Mouse (Mus musculus): ENCODE measurements around the gene Osbpl11. TPM values are rescaled to one million over a fixed set of nuclear protein-coding genes. Genes with fewer than 3 reads are reported as not detected.

Gene Osbpl11
- total and polyA plus RNA-seq, 2 experiments: 6.3 to 9.8 TPM

DNA sequence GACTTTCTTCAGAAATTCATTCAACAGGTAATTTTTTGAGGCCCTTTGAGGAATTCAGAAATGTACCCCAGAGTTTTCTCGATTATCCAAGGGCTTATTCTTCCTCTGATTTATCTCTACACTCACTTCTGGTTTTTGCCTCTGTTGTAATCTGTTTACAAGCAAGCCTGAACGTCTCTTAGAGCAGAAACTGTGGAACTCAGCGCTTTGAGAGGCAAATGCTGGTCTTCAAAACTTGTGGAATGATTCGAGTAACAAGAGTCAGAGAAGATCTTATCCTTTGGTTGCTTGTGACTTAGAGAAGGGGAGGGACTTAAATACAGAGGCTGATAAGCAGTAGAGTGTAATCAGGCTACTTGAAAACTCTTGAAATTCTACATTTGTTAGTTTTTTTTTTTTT, 1.3 kb downstream of the Osbpl11 start:
- Histone ChIP-seq H3K9ac (ENCODE audit: low read depth, low read length) (peak overlapping the region; percentile 99; the same call in 1 of the 2 replicates), H3K27ac (replicated peaks; ENCODE audit: insufficient read depth, low read depth, low read length) (no peak overlapping the region; the same call in 1 of the 2 replicates), H3K27me3 (ENCODE audit: control insufficient read depth, insufficient read depth, low read length) (no peaks in the 10 kb centered on the region), H3K36me3 (ENCODE audit: control insufficient read depth, insufficient read depth, low read length) (peaks cover 2% of the 10 kb centered on the region; the same call in 1 of the 2 replicates), H3K4me1 (ENCODE audit: control insufficient read depth, insufficient read depth, low read length) (peaks cover 10% of the 10 kb centered on the region), H3K4me3 (ENCODE audit: insufficient read depth, low read depth, low read length) (peak overlapping the region; percentile 98), H3K79me2 (ENCODE audit: control insufficient read depth, insufficient read depth, low read length) (peaks cover 22% of the 10 kb centered on the region; the same call in 1 of the 2 replicates)
- 3% methylated on average over 4 of the region's 4 CpGs for WGBS
- TF ChIP-seq CTCF (IDR thresholded peaks at IDR 0.05; ENCODE audit: low read depth, low read length) (no peak), POLR2A (IDR thresholded peaks at IDR 0.05; ENCODE audit: extremely low read depth, insufficient read depth, low read length) (no peak)
- DNase-seq (ENCODE audit: extremely low read depth, low read depth, low spot score): peak; percentile 36

DNA sequence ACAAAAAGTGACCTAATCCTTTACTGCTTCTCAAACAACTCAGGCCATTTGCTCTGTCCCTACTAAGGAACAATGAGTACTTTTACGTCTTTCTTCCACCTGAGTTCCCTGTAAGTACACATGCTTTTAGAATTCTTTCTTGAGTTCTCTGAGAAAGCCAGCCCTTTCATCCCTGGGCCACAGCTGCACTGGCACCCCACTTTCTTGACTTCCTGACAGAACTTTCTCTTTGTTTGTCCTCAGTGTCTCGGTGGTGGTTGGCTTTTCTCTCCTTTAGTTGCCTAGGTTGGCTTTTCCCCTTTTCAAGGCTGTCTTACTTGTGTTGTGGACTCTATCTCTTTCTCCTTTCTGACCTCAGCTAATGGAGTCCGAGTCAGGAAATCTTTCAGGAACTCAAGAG, 3.2 kb downstream of the Osbpl11 start:
- peaks cover 22% of the 10 kb centered on the region for H3K4me1 ChIP-seq (ENCODE audit: control insufficient read depth, insufficient read depth, low read length)
- H3K27me3 ChIP-seq (ENCODE audit: control insufficient read depth, insufficient read depth, low read length): no peaks in the 10 kb centered on the region
- no peaks in the 10 kb centered on the region for H3K36me3 ChIP-seq (ENCODE audit: control insufficient read depth, insufficient read depth, low read length)
- no peak overlapping the region for H3K27ac ChIP-seq (replicated peaks; ENCODE audit: insufficient read depth, low read depth, low read length)
- 51% methylated on average over 3 of the region's 3 CpGs for WGBS
- peaks cover 22% of the 10 kb centered on the region; the same call in 1 of the 2 replicates for H3K79me2 ChIP-seq (ENCODE audit: control insufficient read depth, insufficient read depth, low read length)
- DNase-seq (ENCODE audit: extremely low read depth, low read depth, low spot score): no peak
- no peak overlapping the region for H3K4me3 ChIP-seq (ENCODE audit: insufficient read depth, low read depth, low read length)
- H3K9ac ChIP-seq (ENCODE audit: low read depth, low read length): no peak overlapping the region
- no peak for TF ChIP-seq CTCF (IDR thresholded peaks at IDR 0.05; ENCODE audit: low read depth, low read length)
- TF ChIP-seq POLR2A (IDR thresholded peaks at IDR 0.05; ENCODE audit: extremely low read depth, insufficient read depth, low read length): no peak

DNA sequence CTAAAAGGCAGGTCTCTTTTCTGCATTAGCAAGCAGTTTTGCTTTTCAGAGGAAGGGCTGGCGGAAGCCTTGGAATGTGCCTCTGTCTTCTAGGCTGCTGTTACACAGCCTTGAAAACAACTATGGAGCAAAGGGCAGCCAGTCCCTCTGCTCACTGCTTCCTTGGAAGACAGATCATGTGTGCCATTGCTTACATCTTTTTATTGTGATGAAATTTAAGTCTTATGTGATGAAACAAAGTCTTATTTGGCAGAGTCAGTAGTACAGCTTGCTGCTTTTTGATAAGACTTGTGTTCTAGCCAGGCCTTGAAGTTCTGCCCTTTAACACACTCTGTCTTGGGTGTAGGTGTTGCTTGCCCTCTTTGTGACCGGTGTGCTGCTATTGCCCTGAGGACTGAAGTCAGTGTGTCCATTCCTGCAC, 6.8 kb downstream of the Osbpl11 start:
- Histone ChIP-seq H3K4me1 (ENCODE audit: control insufficient read depth, insufficient read depth, low read length) (peaks cover 19% of the 10 kb centered on the region), H3K79me2 (ENCODE audit: control insufficient read depth, insufficient read depth, low read length) (peaks cover 24% of the 10 kb centered on the region; the same call in 1 of the 2 replicates), H3K27ac (replicated peaks; ENCODE audit: insufficient read depth, low read depth, low read length) (peak overlapping the region; percentile 75), H3K27me3 (ENCODE audit: control insufficient read depth, insufficient read depth, low read length) (no peaks in the 10 kb centered on the region), H3K4me3 (ENCODE audit: insufficient read depth, low read depth, low read length) (peak overlapping the region; percentile 21; the same call in 1 of the 2 replicates), H3K36me3 (ENCODE audit: control insufficient read depth, insufficient read depth, low read length) (peaks cover 6% of the 10 kb centered on the region; the same call in 1 of the 2 replicates), H3K9ac (ENCODE audit: low read depth, low read length) (no peak overlapping the region)
- WGBS: 45% methylated on average over 2 of the region's 2 CpGs
- peak; percentile 79 for DNase-seq (ENCODE audit: extremely low read depth, low read depth, low spot score)
- no peak for TF ChIP-seq POLR2A (IDR thresholded peaks at IDR 0.05; ENCODE audit: extremely low read depth, insufficient read depth, low read length)
- TF ChIP-seq CTCF (IDR thresholded peaks at IDR 0.05; ENCODE audit: low read depth, low read length): no peak

DNA sequence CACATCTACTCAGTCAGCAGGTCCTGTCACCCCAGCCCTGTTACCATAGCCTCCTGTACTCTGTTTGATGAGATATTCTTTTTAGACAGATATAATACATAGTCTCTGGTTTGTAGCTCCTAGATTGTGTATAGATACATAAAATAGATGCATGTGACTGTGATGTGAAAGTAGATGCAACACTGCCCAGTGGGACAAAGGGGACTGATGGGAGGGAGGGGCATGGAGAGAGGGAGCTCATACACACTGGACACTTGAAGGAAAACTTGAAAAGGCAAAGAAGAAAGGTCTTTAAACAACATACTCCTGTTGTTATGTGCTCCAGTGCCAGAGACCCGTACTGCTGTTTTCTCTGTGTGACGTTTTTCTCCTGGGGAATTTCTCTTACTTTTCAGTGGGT, 7.4 kb downstream of the Osbpl11 start:
- peaks cover 21% of the 10 kb centered on the region; the same call in 1 of the 2 replicates for H3K79me2 ChIP-seq (ENCODE audit: control insufficient read depth, insufficient read depth, low read length)
- H3K27me3 ChIP-seq (ENCODE audit: control insufficient read depth, insufficient read depth, low read length): no peaks in the 10 kb centered on the region
- TF ChIP-seq CTCF (IDR thresholded peaks at IDR 0.05; ENCODE audit: low read depth, low read length) (no peak), POLR2A (IDR thresholded peaks at IDR 0.05; ENCODE audit: extremely low read depth, insufficient read depth, low read length) (no peak)
- H3K4me3 ChIP-seq (ENCODE audit: insufficient read depth, low read depth, low read length): no peak overlapping the region
- peak; percentile 38 for DNase-seq (ENCODE audit: extremely low read depth, low read depth, low spot score)
- peak overlapping the region; percentile 75 for H3K27ac ChIP-seq (replicated peaks; ENCODE audit: insufficient read depth, low read depth, low read length)
- 69% methylated on average over 2 of the region's 2 CpGs for WGBS
- peaks cover 8% of the 10 kb centered on the region; the same call in 1 of the 2 replicates for H3K36me3 ChIP-seq (ENCODE audit: control insufficient read depth, insufficient read depth, low read length)
- H3K9ac ChIP-seq (ENCODE audit: low read depth, low read length): no peak overlapping the region
- H3K4me1 ChIP-seq (ENCODE audit: control insufficient read depth, insufficient read depth, low read length): peaks cover 17% of the 10 kb centered on the region

DNA sequence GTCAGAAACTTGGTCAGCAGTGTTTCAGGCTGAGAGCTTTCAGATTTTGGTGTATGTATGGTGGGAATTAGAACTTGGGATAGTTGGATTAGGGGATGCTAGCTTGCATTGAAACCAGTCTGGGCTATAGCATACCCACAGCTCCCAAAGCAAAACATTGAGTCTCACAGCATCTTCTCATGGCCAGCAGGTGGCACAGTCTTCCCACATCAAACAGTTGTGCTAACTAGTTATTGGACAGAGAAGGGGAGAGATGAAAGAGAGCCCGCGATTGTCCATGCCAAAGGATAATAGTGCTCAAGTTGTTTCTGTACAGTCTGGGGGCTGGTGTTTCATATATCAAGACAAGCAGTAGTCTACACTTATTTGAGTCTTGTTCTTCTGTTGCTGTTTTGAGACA, 8.8 kb downstream of the Osbpl11 start:
- no peak overlapping the region for H3K9ac ChIP-seq (ENCODE audit: low read depth, low read length)
- TF ChIP-seq CTCF (IDR thresholded peaks at IDR 0.05; ENCODE audit: low read depth, low read length): peak; percentile 62
- no peak for TF ChIP-seq POLR2A (IDR thresholded peaks at IDR 0.05; ENCODE audit: extremely low read depth, insufficient read depth, low read length)
- H3K36me3 ChIP-seq (ENCODE audit: control insufficient read depth, insufficient read depth, low read length): peaks cover 8% of the 10 kb centered on the region; the same call in 1 of the 2 replicates
- no peak overlapping the region for H3K27ac ChIP-seq (replicated peaks; ENCODE audit: insufficient read depth, low read depth, low read length)
- H3K79me2 ChIP-seq (ENCODE audit: control insufficient read depth, insufficient read depth, low read length): peaks cover 18% of the 10 kb centered on the region; the same call in 1 of the 2 replicates
- WGBS: 34% methylated on average over 2 of the region's 2 CpGs
- no peak overlapping the region for H3K4me3 ChIP-seq (ENCODE audit: insufficient read depth, low read depth, low read length)
- no peaks in the 10 kb centered on the region for H3K27me3 ChIP-seq (ENCODE audit: control insufficient read depth, insufficient read depth, low read length)
- no peak for DNase-seq (ENCODE audit: extremely low read depth, low read depth, low spot score)
- H3K4me1 ChIP-seq (ENCODE audit: control insufficient read depth, insufficient read depth, low read length): peaks cover 16% of the 10 kb centered on the region

DNA sequence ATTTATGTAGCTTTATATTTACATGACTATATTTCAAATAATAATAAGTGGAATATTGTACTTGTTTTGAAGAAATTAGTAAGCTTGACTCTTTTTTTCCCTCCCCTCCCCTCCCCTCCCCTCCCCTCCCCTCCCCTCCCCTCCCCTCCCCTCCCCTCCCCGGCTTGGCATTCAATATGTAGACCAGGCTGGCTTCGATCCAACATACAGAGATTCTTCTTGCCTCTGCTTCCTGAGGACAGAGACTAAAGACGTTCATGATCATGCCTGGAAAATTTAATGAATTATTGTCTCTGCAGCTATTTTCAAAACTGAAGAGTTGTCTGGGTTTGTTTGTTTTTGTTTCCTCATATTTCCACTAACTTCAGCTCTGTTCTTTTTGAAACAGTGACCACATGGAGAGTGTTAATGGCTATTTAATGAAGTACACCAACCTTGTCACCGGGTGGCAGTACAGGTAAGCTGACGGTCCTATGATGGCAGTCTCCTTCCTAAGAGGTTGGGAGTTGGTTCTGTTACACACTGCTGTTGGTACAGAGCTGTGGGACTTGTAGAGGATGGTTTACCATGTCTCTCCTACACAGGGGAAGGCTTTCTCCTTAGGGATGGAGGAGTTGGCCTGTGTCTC, 10.9 kb downstream of the Osbpl11 start:
- peaks cover 13% of the 10 kb centered on the region for H3K4me1 ChIP-seq (ENCODE audit: control insufficient read depth, insufficient read depth, low read length)
- no peak for DNase-seq (ENCODE audit: extremely low read depth, low read depth, low spot score)
- peaks cover 8% of the 10 kb centered on the region; the same call in 1 of the 2 replicates for H3K36me3 ChIP-seq (ENCODE audit: control insufficient read depth, insufficient read depth, low read length)
- H3K4me3 ChIP-seq (ENCODE audit: insufficient read depth, low read depth, low read length): no peak overlapping the region
- H3K9ac ChIP-seq (ENCODE audit: low read depth, low read length): no peak overlapping the region
- no peak overlapping the region for H3K27ac ChIP-seq (replicated peaks; ENCODE audit: insufficient read depth, low read depth, low read length)
- TF ChIP-seq POLR2A (IDR thresholded peaks at IDR 0.05; ENCODE audit: extremely low read depth, insufficient read depth, low read length): no peak
- TF ChIP-seq CTCF (IDR thresholded peaks at IDR 0.05; ENCODE audit: low read depth, low read length): peak; percentile 34; the same call in 1 of the 2 replicates
- H3K79me2 ChIP-seq (ENCODE audit: control insufficient read depth, insufficient read depth, low read length): peaks cover 9% of the 10 kb centered on the region; the same call in 1 of the 2 replicates
- WGBS: 43% methylated on average over 3 of the region's 5 CpGs
- no peaks in the 10 kb centered on the region for H3K27me3 ChIP-seq (ENCODE audit: control insufficient read depth, insufficient read depth, low read length)
